Mouse (Mus musculus) liver, embryonic 13.5 days (tissue): ENCODE data around the gene Strip1. TPM values are rescaled to one million over a fixed set of nuclear protein-coding genes. Genes with fewer than 3 reads are reported as not detected.
"Not testable (repeated sequence)": the region's sequence is repeated elsewhere in the genome, so short reads cannot be mapped to it uniquely, and the experiment has no call there.

ENCODE experiments used
- ATAC-seq: fragments of 200-750 bp; cut with Nextera tagmentation; 2 replicates; pipeline ENCODE4 v1.8.0; 2017; ENCODE audit warnings: low read depth, mild to moderate bottlenecking, moderate number of reproducible peaks, moderate library complexity
- DNase-seq: peaks from one replicate; pipeline ENCODE4 v3.0.0; 2022
- H3K27ac ChIP-seq: fragments of 300-500 bp; sonication (generic); 2 replicates; pipeline ENCODE4 v1.5.1; 2015; ENCODE audit warnings: moderate library complexity, mild to moderate bottlenecking, inconsistent platforms
- H3K27me3 ChIP-seq: fragments of 300-500 bp; sonication (generic); 2 replicates; pipeline ENCODE4 v1.6.1; 2015; ENCODE audit warnings: mild to moderate bottlenecking, inconsistent platforms
- H3K36me3 ChIP-seq: fragments of 300-500 bp; sonication (generic); 2 replicates; pipeline ENCODE4 v1.6.1; 2015; ENCODE audit warnings: mild to moderate bottlenecking, inconsistent platforms
- H3K4me1 ChIP-seq: fragments of 300-500 bp; sonication (generic); replicated peaks from 2 replicates; pipeline ENCODE4 v1.6.1; 2015; ENCODE audit warnings: inconsistent platforms
- H3K4me2 ChIP-seq: fragments of 300-500 bp; sonication (generic); 2 replicates; pipeline ENCODE4 v1.6.1; 2015; ENCODE audit warnings: inconsistent platforms, mild to moderate bottlenecking, moderate library complexity
- H3K4me3 ChIP-seq: fragments of 300-500 bp; sonication (generic); replicated peaks from 2 replicates; pipeline ENCODE4 v1.5.1; 2015; ENCODE audit warnings: mild to moderate bottlenecking, inconsistent platforms
- H3K9ac ChIP-seq: fragments of 300-500 bp; sonication (generic); 2 replicates; pipeline ENCODE4 v1.6.1; 2015; ENCODE audit warnings: mild to moderate bottlenecking, inconsistent platforms
- H3K9me3 ChIP-seq: fragments of 300-500 bp; sonication (generic); replicated peaks from 2 replicates; pipeline ENCODE4 v1.6.1; 2016; ENCODE audit warnings: inconsistent platforms
- WGBS: fragments of 180-500 bp; shearing (Covaris S2); methylation state at CpG from one replicate; pipeline ENCODE4 v1.1.7; 2015; ENCODE audit not compliant: insufficient replicate concordance; 5-methylcytosine and 5-hydroxymethylcytosine counted together
- polyA plus RNA-seq: library from polyadenylated mRNA; unstranded; fragments of >200 nt; fragmentation: Nextera tagmentation; extraction: Ambion mirVana; gene quantifications from 2 replicates; pipeline ENCODE4 v1.2.1, GENCODE M21; 2015

Gene Strip1
- polyA plus RNA-seq, 1 experiment from 2014 or later: 10.4 TPM

GRCm38 (mm10) chr3:107652968-107653367 lies 21.5 kb upstream of the Strip1 start:
- Histone ChIP-seq H3K4me2 (no peak overlapping the region), H3K9me3 (no peaks in the 10 kb centered on the region), H3K4me3 (no peak overlapping the region), H3K4me1 (no peaks in the 10 kb centered on the region), H3K36me3 (no peaks in the 10 kb centered on the region), H3K27me3 (no peaks in the 10 kb centered on the region), H3K27ac (no peak overlapping the region), H3K9ac (no peak overlapping the region)
- DNase-seq: no peak
- ATAC-seq: no peak
- 76% methylated on average over 3 of the region's 3 CpGs for WGBS

DNA sequence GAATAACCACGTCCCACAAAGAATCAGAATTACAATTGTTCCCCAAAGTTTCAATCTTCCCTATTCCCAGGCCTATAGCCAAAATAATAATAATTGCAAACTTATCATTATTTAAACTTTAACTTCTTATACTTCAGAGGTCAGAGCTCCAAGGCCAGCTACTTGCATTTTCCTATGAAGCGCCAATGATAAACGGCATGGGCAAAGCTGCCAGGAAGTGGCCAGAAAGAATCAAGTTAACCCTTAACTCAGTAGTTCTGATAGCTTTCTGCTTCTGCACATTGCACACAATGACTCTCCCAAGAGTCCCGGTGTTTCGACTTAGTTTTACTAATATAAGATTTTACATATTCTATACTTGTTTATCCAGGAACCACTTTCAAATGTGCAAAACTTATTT lies 18.8 kb upstream of the Strip1 start:
- H3K36me3 ChIP-seq, H3K4me2 ChIP-seq, H3K4me3 ChIP-seq, ATAC-seq, DNase-seq, H3K9me3 ChIP-seq, H3K27me3 ChIP-seq, H3K4me1 ChIP-seq, H3K27ac ChIP-seq, H3K9ac ChIP-seq: not testable (repeated sequence)
- 55% methylated on average over 5 of the region's 5 CpGs for WGBS

DNA sequence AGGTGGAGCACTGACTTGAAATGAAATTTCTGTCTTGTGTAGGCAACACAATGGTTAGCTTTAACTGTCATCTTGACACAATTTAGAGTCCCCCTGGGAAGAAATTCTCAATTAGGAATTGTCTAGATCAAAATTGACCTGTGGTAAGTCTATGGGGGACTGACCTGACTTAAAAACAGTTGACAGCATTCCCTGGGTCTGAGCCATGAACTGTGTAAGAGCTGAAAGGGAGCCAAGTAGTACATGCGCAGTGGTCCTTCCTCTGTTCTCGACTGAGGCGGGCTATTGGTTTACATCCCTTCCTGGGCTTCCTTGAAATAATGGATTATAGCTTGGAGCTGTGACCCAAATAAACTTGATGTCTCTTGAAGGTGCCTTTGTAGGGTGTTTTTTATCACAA lies 15.5 kb upstream of the Strip1 start:
- 82% methylated on average over 3 of the region's 3 CpGs for WGBS
- no peak overlapping the region for H3K4me2 ChIP-seq
- no peak overlapping the region for H3K27ac ChIP-seq
- ATAC-seq (no peak), DNase-seq (no peak)
- H3K4me3 ChIP-seq: no peak overlapping the region
- H3K36me3 ChIP-seq: no peaks in the 10 kb centered on the region
- H3K4me1 ChIP-seq: no peaks in the 10 kb centered on the region
- no peaks in the 10 kb centered on the region for H3K9me3 ChIP-seq
- no peaks in the 10 kb centered on the region for H3K27me3 ChIP-seq
- no peak overlapping the region for H3K9ac ChIP-seq

- 36% methylated on average over 5 of the region's 5 CpGs for WGBS
- no peaks in the 10 kb centered on the region for H3K4me1 ChIP-seq
- H3K27me3 ChIP-seq: no peaks in the 10 kb centered on the region
- ATAC-seq: no peak
- no peak overlapping the region for H3K4me3 ChIP-seq
- no peak overlapping the region for H3K4me2 ChIP-seq
- no peaks in the 10 kb centered on the region for H3K9me3 ChIP-seq
- DNase-seq: no peak
- no peak overlapping the region for H3K27ac ChIP-seq
- H3K36me3 ChIP-seq: no peaks in the 10 kb centered on the region
- H3K9ac ChIP-seq: no peak overlapping the region
Observed at GRCm38 (mm10) chr3:107637606-107638172, 6.2 kb upstream of the Strip1 start.

DNA sequence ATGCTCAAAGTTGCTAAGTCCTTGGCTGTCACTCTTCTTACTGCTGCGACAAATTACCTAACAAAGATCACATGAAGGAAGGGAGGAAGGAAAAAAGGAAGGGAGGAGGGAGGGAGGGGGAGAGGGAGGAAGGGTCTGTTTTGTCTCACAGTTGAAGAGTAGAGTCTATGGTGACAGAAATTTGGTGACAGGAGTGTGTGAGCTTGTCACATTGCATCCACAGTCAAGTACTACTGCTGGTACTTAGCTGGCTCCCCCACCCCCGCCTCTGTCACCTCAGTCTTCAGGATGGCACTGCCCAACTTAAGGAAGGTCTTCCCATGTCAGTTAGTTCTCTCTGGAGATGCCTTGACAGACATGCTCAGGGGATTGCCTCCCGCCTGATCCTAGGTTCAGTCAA lies 4.7 kb upstream of the Strip1 start:
- H3K36me3 ChIP-seq: no peaks in the 10 kb centered on the region
- peaks cover 5% of the 10 kb centered on the region for H3K4me1 ChIP-seq
- no peak overlapping the region for H3K9ac ChIP-seq
- WGBS: 50% methylated on average over 3 of the region's 3 CpGs
- no peak overlapping the region for H3K4me2 ChIP-seq
- ATAC-seq (no peak), DNase-seq (no peak)
- H3K27me3 ChIP-seq: no peaks in the 10 kb centered on the region
- no peak overlapping the region for H3K4me3 ChIP-seq
- H3K9me3 ChIP-seq: no peaks in the 10 kb centered on the region
- no peak overlapping the region for H3K27ac ChIP-seq

DNA sequence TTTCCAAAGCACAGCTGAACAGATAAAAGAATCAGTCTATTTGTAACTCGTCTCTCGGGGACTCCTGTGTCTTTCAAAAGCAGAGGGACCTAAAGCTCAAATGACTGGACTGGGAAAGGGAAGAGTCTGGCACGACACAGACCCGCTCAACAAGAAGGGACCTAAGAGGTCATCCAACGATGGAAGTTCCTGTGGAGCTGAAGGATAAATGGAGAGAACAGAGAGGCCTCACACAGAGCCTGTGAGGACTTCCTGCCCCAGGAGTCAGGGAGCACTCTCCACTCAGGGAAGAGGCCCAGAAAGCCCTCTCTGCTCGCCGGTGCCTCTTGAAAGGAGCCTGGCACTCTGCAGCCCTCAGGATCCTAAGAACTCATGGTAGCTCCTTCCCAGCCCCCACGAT lies 4.3 kb upstream of the Strip1 start:
- no peak for DNase-seq
- Histone ChIP-seq H3K9ac (no peak overlapping the region), H3K9me3 (no peaks in the 10 kb centered on the region), H3K27ac (no peak overlapping the region), H3K4me3 (no peak overlapping the region), H3K4me1 (peaks cover 7% of the 10 kb centered on the region), H3K36me3 (no peaks in the 10 kb centered on the region), H3K27me3 (no peaks in the 10 kb centered on the region), H3K4me2 (no peak overlapping the region)
- 47% methylated on average over 8 of the region's 8 CpGs for WGBS
- no peak for ATAC-seq

GRCm38 (mm10) chr3:107633906-107634305 lies 2.4 kb upstream of the Strip1 start:
- Histone ChIP-seq H3K4me3 (no peak overlapping the region), H3K4me1 (peaks cover 16% of the 10 kb centered on the region), H3K9me3 (no peaks in the 10 kb centered on the region), H3K27ac (no peak overlapping the region), H3K27me3 (no peaks in the 10 kb centered on the region), H3K9ac (no peak overlapping the region), H3K36me3 (no peaks in the 10 kb centered on the region), H3K4me2 (no peak overlapping the region)
- no peak for DNase-seq
- 76% methylated on average over 9 of the region's 9 CpGs for WGBS
- ATAC-seq: no peak

DNA sequence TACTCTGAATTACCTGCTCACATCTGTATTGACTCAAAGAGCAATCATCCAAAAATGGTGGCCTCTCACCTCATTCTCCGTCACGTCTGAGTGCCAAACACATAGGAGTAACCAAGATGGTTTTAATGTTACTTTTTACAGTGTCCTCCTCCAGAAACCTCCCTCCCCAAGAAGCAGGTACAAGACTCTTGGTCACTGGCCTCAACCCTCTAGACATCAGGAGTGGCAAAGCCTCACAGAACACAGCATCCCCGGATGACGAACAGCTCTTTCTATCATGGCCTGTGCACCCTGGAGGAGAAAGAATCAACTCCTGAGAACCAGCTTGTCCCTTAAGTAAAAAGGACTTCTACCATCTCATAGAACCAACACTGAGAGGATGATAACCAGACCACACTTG lies 1.3 kb upstream of the Strip1 start:
- Histone ChIP-seq H3K9me3 (no peaks in the 10 kb centered on the region), H3K4me2 (no peak overlapping the region), H3K4me1 (peaks cover 16% of the 10 kb centered on the region), H3K36me3 (0 out of 2 replicates have a peak, but pooled peaks cover 1% of the 10 kb centered on the region), H3K4me3 (no peak overlapping the region), H3K27me3 (no peaks in the 10 kb centered on the region), H3K9ac (no peak overlapping the region), H3K27ac (no peak overlapping the region)
- no peak for ATAC-seq
- WGBS: 90% methylated on average over 4 of the region's 4 CpGs
- no peak for DNase-seq

GRCm38 (mm10) chr3:107630682-107631522 lies 592 bp downstream of the Strip1 start, which contains the start of gene Gm10961:
TSS of gene Gm10961 (plus strand) at chr3:107631322.
- peak within 1 kb of the TSS; percentile 94 for H3K4me2 ChIP-seq
- H3K4me3 ChIP-seq: peak within 1 kb of the TSS; percentile 95
- H3K27me3 ChIP-seq: no peaks in the 10 kb centered on the region
- WGBS: 2% methylated on average over 48 of the region's 48 CpGs
- H3K27ac ChIP-seq: peak within 1 kb of the TSS; percentile 80
- peaks cover 20% of the 10 kb centered on the region for H3K36me3 ChIP-seq
- ATAC-seq (peak; percentile 61), DNase-seq (no peak)
- H3K4me1 ChIP-seq: peaks cover 16% of the 10 kb centered on the region
- no peaks in the 10 kb centered on the region for H3K9me3 ChIP-seq
- peak within 1 kb of the TSS; percentile 94 for H3K9ac ChIP-seq

DNA sequence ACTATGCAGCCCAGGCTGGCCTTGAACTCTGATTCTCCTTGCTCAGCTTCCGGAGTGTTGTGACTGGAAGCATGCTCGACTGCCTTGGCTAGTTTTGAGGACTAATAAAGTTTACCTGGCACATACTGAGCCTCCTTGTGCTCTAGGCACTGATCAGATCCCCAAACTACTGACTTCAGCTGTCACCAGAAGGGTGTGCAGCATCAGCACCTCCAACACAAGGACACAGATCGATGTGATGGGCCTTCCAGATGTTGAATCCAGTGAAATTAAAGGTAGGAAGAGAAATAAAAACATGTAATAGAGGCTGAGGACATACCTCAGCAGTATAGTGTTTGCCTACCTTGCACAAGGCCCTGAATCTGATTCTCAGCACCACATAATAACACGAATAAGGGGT lies 2.1 kb downstream of the Strip1 start:
- 78% methylated on average over 4 of the region's 4 CpGs for WGBS
- ATAC-seq (no peak), DNase-seq (no peak)
- no peak overlapping the region for H3K4me2 ChIP-seq
- H3K4me1 ChIP-seq: peaks cover 16% of the 10 kb centered on the region
- peaks cover 35% of the 10 kb centered on the region for H3K36me3 ChIP-seq
- no peaks in the 10 kb centered on the region for H3K9me3 ChIP-seq
- H3K9ac ChIP-seq: no peak overlapping the region
- no peaks in the 10 kb centered on the region for H3K27me3 ChIP-seq
- H3K4me3 ChIP-seq: no peak overlapping the region
- no peak overlapping the region for H3K27ac ChIP-seq

DNA sequence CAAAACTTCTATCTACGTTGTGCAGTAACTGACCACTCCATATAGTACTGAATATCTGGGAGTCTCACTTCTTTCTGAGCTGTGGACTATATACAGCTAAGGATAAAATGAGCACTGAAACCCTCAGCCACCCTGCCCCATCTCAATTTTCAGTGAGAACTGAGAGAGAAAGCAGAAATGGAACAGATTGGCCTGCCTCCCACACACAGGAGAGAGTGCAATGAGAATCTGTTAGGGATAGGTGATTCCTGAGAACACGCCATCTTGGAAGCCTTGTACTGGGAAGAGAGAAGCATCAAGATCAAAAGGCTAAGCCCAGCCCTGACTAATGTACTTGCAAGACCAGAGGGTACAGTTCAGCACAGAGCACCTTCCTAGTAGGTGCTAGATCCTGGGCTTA lies 2.9 kb downstream of the Strip1 start:
- H3K4me1 ChIP-seq: peaks cover 16% of the 10 kb centered on the region
- no peaks in the 10 kb centered on the region for H3K27me3 ChIP-seq
- H3K4me2 ChIP-seq: no peak overlapping the region
- no peaks in the 10 kb centered on the region for H3K9me3 ChIP-seq
- WGBS: 81% methylated on average over 2 of the region's 2 CpGs
- H3K27ac ChIP-seq: no peak overlapping the region
- H3K36me3 ChIP-seq: peaks cover 38% of the 10 kb centered on the region
- no peak overlapping the region for H3K4me3 ChIP-seq
- H3K9ac ChIP-seq: no peak overlapping the region
- no peak for ATAC-seq
- DNase-seq: no peak

DNA sequence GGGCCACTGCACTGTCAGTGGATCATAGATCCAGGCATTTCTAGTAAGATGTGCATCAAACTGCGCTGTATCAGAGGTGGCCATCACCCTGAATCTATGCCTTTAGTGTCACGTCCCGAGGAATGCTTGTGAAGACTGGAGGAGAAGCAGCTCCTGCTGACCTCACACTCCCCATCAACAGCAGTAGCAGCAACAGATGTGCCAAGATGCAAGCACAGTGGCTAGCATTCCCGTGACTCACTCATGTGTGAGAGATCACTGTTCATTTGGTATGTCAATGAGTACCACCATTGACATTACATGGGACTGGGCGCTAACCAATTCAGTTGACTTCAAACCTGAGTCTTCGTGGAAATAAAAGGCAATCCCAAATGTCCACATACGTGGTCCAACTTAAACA lies 3.9 kb downstream of the Strip1 start:
- peaks cover 16% of the 10 kb centered on the region for H3K4me1 ChIP-seq
- H3K4me2 ChIP-seq: no peak overlapping the region
- DNase-seq (no peak), ATAC-seq (no peak)
- H3K36me3 ChIP-seq: peaks cover 42% of the 10 kb centered on the region
- no peak overlapping the region for H3K4me3 ChIP-seq
- H3K27ac ChIP-seq: no peak overlapping the region
- H3K9ac ChIP-seq: no peak overlapping the region
- 88% methylated on average over 7 of the region's 7 CpGs for WGBS
- H3K27me3 ChIP-seq: no peaks in the 10 kb centered on the region
- H3K9me3 ChIP-seq: no peaks in the 10 kb centered on the region
